Mouse (Mus musculus) megakaryocyte, embryonic 14.5 days (primary cell): Measurements from ENCODE around the gene Rgcc. TPM values are rescaled to one million over a fixed set of nuclear protein-coding genes. Genes with fewer than 3 reads are reported as not detected.
A peak's percentile ranks its signal among the peaks of the same experiment; 100 is the strongest.

Experiments used
- H3K27me3 ChIP-seq: replicated peaks from 2 replicates; pipeline ENCODE3; 2012; ENCODE audit warnings: inconsistent platforms
- H3K36me3 ChIP-seq: replicated peaks from 2 replicates; pipeline ENCODE3; 2012; ENCODE audit warnings: low read length, inconsistent platforms, mixed read lengths
- H3K4me1 ChIP-seq: 2 replicates; pipeline ENCODE4 v1.6.1; 2012; ENCODE audit warnings: inconsistent platforms
- H3K4me3 ChIP-seq: replicated peaks from 2 replicates; pipeline ENCODE3; 2012; ENCODE audit warnings: moderate library complexity, mild to moderate bottlenecking, inconsistent platforms
- H3K9me3 ChIP-seq: 2 replicates; pipeline ENCODE4 v1.6.1; 2012; ENCODE audit warnings: inconsistent platforms
- FLI1 ChIP-seq: IDR thresholded peaks from 2 replicates; pipeline ENCODE4 v1.6.1; 2012; ENCODE audit warnings: low read length, inconsistent platforms, mixed read lengths
- GATA1 ChIP-seq: IDR thresholded peaks from 3 replicates; pipeline ENCODE4 v1.6.1; 2012; ENCODE audit warnings: mixed read lengths, low read length, inconsistent platforms, borderline replicate concordance
- polyA plus RNA-seq: library from polyadenylated mRNA; stranded (reverse); fragments of >175 nt; gene quantifications from 2 replicates; pipeline ENCODE4 v1.2.3, GENCODE M21; 2012; ENCODE audit warnings: low replicate concordance; ENCODE audit not compliant: insufficient read depth

The Rgcc gene
- polyA plus RNA-seq, 1 experiment = 19.5 TPM

DNA sequence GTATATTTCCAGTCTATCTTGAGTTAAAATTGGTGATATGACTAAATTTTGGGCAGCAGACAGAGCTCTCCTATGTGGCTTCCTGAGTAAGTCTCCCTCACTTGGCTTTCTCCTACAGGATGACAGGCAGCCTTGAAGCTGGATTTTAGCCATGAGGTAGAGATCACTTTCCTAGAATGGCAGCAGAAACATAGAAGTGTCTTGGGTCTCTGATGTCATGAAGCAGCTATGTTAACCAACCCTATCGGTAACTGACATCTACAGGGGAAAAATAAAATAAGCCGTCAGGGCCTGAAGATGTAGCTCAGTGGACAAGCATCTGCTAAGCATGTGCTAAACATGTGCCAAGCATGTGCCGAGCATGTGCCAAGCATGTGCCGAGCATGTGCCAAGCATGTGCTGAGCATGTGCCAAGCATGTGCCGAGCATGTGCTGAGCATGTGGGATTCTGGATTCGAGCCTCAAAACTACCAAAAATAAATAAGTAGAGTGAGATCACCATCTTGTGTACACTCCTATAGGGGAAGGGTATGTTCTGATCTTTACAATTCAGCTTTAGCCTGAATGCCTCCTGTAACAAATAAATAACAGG, 3.5 kb upstream of the Rgcc start:
- Histone ChIP-seq H3K36me3 (no peaks in the 10 kb centered on the region), H3K9me3 (0 out of 2 replicates have a peak, but pooled peaks cover 3% of the 10 kb centered on the region), H3K4me1 (peaks cover 31% of the 10 kb centered on the region), H3K27me3 (peaks cover 11% of the 10 kb centered on the region), H3K4me3 (no peak overlapping the region)
- TF ChIP-seq FLI1 = no peak
- TF ChIP-seq GATA1 = no peak

DNA sequence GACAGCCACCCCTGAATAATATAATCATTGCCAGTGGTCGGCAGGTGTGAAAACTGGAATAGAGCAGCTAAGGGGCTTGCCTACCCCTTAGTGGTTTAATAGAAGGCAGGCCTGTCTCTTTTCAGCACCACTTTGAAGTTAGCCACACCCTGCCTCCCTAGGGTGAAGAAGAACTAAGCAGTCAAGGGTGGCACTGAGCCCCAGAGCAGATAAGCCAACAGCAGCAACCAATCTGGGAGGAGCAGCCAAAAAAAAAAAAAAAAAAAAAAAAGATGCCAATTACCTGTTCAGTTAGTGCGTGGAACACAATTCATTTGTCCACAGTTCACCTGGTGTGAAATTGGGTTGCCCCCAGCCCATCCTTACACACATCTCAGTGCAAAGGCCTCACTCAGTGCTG, 1.7 kb upstream of the Rgcc start:
- Histone ChIP-seq H3K4me1 (peaks cover 46% of the 10 kb centered on the region), H3K9me3 (0 out of 2 replicates have a peak, but pooled peaks cover 3% of the 10 kb centered on the region), H3K36me3 (no peaks in the 10 kb centered on the region), H3K27me3 (peaks cover 20% of the 10 kb centered on the region), H3K4me3 (no peak overlapping the region)
- TF ChIP-seq FLI1 (no peak), GATA1 (no peak)

DNA sequence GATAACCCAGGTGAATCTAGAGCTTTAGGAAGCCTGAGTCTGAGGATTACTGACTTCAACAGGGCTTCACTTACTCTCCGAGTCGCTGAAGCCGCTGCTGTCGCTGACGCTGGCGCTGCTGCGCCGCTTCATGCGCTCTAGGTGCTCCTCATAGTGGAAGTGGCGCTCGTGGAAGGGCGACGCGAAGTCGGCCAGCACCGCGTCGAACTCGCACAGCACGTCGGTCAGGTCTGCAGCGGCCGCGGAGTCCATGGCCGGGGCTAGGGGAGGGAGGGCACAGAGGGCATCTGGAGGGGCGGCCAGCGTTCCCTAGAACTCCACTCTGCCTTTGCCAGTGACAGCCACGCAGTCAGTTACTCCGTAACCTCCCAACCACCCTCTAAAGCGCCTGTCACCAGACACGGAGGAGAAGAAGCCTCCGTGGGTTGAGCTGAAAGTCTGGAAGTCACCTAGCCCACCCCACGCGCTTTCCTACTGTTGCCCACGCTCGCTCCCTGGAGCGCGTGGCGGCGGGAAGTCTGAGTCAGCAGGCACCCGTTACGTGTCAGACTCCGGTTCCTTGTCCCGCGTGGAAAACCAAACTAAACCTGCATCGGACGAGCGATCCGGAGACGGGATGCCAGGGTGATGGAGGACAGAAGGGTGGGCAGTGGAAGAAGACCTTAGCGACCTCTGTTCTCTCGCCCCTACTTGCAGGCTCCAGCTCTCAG, 649 bp downstream of the Rgcc start:
- TF ChIP-seq FLI1 (no peak), GATA1 (no peak)
- Histone ChIP-seq H3K36me3 (no peaks in the 10 kb centered on the region), H3K4me1 (peaks cover 55% of the 10 kb centered on the region), H3K27me3 (peaks cover 20% of the 10 kb centered on the region), H3K4me3 (peak overlapping the region; percentile 94), H3K9me3 (0 out of 2 replicates have a peak, but pooled peaks cover 3% of the 10 kb centered on the region)

DNA sequence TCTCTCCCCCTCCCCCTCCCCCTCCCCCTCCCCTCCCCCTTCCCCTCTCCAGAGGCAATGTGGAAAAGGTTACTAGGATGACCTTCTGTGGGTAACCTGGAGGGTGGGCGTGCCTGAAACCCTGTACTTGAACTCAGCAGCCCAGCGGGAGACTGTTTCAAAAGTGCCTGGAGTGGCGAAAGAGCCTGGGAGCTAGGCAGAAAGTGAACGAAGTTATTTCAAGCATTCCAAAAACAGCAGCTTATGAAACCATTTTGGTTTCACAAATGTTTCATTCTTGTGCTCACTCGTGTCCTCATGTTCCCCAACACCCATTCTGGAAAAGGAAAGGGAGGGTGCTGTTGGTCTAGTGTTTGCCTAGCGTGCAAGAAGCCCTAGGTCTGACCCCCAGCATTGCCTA, 1.6 kb downstream of the Rgcc start:
- Histone ChIP-seq H3K27me3 (peaks cover 20% of the 10 kb centered on the region), H3K4me1 (peaks cover 65% of the 10 kb centered on the region), H3K9me3 (no peaks in the 10 kb centered on the region), H3K4me3 (peak overlapping the region; percentile 48), H3K36me3 (no peaks in the 10 kb centered on the region)
- TF ChIP-seq FLI1 = no peak

DNA sequence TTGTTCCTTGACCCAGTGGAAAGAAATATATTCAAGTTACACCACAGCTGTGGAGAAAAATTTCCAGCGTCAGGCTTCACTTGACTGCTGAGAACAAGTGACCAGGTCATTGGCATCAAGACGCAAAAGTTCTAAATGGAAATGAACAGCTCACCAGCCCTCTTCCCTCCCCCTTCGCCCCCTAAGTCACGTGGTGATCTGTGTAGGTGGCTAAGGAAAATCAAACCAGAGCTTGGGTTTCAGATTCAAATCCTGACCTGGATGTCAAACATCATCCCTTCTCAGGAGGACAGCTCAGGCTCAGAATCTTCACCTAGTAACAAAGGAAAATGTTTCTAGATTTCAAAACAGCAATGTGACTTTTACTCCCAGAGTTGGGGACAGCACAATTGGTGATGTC, 2.2 kb downstream of the Rgcc start:
- H3K27me3 ChIP-seq = peaks cover 20% of the 10 kb centered on the region
- H3K4me3 ChIP-seq = no peak overlapping the region
- TF ChIP-seq FLI1 (no peak), GATA1 (no peak)
- H3K36me3 ChIP-seq = no peaks in the 10 kb centered on the region
- no peaks in the 10 kb centered on the region for H3K9me3 ChIP-seq
- H3K4me1 ChIP-seq = peaks cover 69% of the 10 kb centered on the region

DNA sequence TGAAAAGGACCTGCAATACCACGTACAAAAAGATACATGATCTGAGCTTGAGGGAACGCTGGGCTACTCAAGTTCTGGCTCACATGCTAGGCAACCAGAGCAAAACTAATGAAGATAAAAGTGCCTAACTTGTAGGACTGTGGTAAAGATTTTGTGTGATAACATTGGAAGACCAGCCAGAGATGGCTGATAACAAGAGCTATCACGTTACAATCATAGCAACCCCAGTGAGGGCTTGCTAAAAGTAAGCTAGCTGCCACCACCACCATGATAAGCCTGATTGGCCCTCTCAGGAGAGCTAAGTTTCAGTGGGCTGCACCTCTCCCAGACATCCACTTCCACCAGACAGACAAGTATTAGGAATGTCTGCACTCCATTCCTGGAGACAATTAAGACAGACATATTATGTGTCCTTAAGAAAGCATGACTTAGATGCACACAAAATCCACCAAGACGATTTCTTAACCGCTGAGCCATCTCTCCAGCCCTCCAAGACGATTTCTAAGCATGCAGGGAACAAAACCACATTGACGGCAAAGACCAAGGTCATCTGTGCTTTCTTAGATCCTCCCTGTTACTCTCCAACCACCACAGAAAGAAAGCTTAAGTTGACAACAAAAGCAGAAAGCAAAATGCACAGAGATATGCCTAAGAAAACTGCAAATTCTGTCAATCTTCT, 3.0 kb downstream of the Rgcc start:
- no peak overlapping the region for H3K4me3 ChIP-seq
- H3K4me1 ChIP-seq = peaks cover 77% of the 10 kb centered on the region
- peaks cover 20% of the 10 kb centered on the region for H3K27me3 ChIP-seq
- no peak for TF ChIP-seq FLI1
- TF ChIP-seq GATA1 = no peak
- H3K36me3 ChIP-seq = no peaks in the 10 kb centered on the region
- H3K9me3 ChIP-seq = no peaks in the 10 kb centered on the region

DNA sequence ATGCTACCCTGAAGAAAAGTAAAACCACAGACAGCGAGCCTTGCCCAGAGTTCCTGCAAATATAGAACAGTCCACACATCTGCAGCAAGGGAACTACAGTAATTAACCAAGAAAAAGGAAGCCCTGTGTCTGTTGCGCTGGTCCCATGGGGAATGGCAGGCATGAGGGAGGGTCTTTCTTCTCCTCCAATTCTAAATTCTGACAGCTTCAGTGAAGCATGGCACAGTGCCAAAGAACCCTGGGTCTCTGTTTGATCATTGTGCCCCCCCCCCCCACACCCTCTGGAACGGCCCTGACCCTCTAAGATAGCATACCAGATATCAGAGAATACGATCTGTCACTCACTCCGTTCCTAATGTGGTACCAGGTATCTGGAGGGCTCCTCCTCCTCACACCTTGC, 4.6 kb downstream of the Rgcc start:
- Histone ChIP-seq H3K27me3 (peaks cover 20% of the 10 kb centered on the region), H3K9me3 (no peaks in the 10 kb centered on the region), H3K36me3 (no peaks in the 10 kb centered on the region), H3K4me3 (no peak overlapping the region), H3K4me1 (peaks cover 86% of the 10 kb centered on the region)
- TF ChIP-seq GATA1 (no peak), FLI1 (no peak)

DNA sequence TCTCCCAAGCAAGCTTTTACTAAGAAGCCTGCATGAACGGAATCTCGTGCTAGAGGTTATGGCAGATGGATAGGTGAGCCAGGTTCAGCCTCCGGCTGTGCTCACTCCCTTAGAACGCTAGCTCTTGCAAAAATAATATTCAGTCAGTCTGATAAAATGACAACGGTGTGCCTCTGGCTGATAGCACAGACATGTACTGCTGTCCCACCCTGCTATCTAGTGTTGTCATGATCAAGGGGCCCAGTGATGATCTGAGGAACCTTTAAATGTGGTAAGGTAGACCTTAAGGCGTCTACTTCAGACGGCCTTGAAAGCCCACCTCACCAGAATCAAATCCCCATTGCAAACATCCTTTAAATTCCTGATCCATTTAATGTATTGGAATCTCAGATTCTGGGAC, 5.2 kb downstream of the Rgcc start:
- no peak overlapping the region for H3K4me3 ChIP-seq
- H3K9me3 ChIP-seq = no peaks in the 10 kb centered on the region
- peaks cover 85% of the 10 kb centered on the region for H3K4me1 ChIP-seq
- no peaks in the 10 kb centered on the region for H3K36me3 ChIP-seq
- TF ChIP-seq GATA1 (no peak), FLI1 (no peak)
- H3K27me3 ChIP-seq = peaks cover 20% of the 10 kb centered on the region

DNA sequence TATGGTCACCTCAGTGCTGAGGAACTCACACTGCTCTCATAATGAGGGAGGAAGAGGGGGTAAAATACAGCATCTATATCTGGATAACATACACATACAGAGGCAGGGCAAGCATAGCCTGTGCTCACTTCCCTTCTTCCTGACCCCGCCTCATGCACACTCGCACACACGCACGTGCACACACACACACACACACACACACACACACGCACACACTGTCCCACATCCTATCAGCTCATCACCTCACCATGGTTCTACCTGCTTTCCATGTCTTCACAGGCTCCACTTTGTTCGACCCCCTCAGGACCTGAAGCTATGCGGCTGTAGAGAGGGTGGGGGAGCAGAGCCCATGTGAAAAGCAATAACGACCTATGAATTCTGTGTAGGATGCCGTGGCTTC, 5.9 kb downstream of the Rgcc start:
- TF ChIP-seq GATA1 (no peak), FLI1 (no peak)
- H3K4me3 ChIP-seq = no peak overlapping the region
- H3K36me3 ChIP-seq = peaks cover under 1% of the 10 kb centered on the region
- H3K4me1 ChIP-seq = peaks cover 84% of the 10 kb centered on the region
- peaks cover 14% of the 10 kb centered on the region for H3K27me3 ChIP-seq
- H3K9me3 ChIP-seq = no peaks in the 10 kb centered on the region

DNA sequence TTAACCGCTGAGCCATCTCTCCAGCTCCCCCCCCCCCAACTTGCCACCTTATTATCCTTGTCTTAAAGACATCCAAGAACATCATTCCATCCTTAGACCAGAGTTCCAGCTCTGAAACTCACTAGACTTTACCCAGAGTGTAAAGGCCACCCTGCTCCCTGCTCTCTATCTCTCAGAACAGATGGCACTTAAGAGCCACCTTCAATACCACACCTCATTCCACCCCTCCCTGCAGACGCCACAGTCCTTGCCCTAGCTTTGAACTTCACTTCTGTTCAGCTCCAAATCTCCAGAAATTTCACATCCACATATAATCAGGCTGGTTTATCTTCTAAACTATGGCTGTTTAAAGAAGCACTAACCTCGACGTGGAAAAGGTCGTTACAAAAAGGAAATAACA, 6.5 kb downstream of the Rgcc start:
- Histone ChIP-seq H3K27me3 (peaks cover 9% of the 10 kb centered on the region), H3K9me3 (no peaks in the 10 kb centered on the region), H3K4me1 (peaks cover 84% of the 10 kb centered on the region), H3K36me3 (peaks cover 6% of the 10 kb centered on the region), H3K4me3 (no peak overlapping the region)
- no peak for TF ChIP-seq GATA1
- TF ChIP-seq FLI1 = no peak
